Mouse (Mus musculus): ENCODE results near the gene Tsga10. TPM values are rescaled to one million over a fixed set of nuclear protein-coding genes. Genes with fewer than 3 reads are reported as not detected.

Gene Tsga10
- polyA plus RNA-seq, 1 experiment from 2014 or later, result 14.9 TPM

GRCm38 (mm10) chr1:37884451-37884850 is 18.2 kb upstream of the Tsga10 start:
- peaks cover 42% of the 10 kb centered on the region for H3K36me3 ChIP-seq (replicated peaks; ENCODE audit: control insufficient read depth, insufficient read depth)
- no peak overlapping the region for H3K4me2 ChIP-seq (replicated peaks)
- no peak overlapping the region for H3K4me3 ChIP-seq (replicated peaks; ENCODE audit: low read length)
- H3K27me3 ChIP-seq (ENCODE audit: control insufficient read depth, insufficient read depth, low read length), result no peaks in the 10 kb centered on the region
- H3K27ac ChIP-seq, result no peak overlapping the region
- DNase-seq (ENCODE audit: low spot score) (no peak), ATAC-seq (ENCODE audit: low FRiP score) (no peak)
- no peaks in the 10 kb centered on the region for H3K9me3 ChIP-seq (ENCODE audit: control insufficient read depth, low read length)
- no peak overlapping the region for H3K9ac ChIP-seq
- H3K4me1 ChIP-seq (replicated peaks; ENCODE audit: control insufficient read depth, insufficient read depth, low read length), result peaks cover 5% of the 10 kb centered on the region; the same call in 1 of the 2 replicates
- WGBS, result 90% methylated on average over 4 of the region's 4 CpGs

DNA sequence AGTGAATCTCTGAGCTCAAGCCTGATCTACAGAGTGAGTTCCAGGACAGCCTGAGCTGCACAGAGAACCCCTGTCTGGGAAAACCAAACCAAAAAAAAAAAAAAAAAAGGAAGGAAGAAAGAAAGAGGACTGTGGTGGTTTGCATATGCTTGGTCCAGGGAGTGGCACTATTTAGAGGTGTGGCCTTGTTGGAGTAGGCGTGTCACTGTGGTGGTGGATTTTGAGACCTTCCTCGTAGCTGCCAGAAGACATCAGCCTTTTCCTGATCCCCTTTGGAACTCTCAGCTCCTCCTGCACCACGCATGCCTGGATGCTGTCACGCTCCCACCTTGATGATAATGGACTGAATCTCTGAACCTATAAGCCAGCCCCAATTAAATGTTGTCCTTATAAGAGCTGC is 17.2 kb upstream of the Tsga10 start:
- Histone ChIP-seq H3K27ac (no peak overlapping the region), H3K9me3 (ENCODE audit: control insufficient read depth, low read length) (no peaks in the 10 kb centered on the region), H3K27me3 (ENCODE audit: control insufficient read depth, insufficient read depth, low read length) (no peaks in the 10 kb centered on the region), H3K4me3 (replicated peaks; ENCODE audit: low read length) (no peak overlapping the region), H3K4me2 (replicated peaks) (no peak overlapping the region), H3K36me3 (replicated peaks; ENCODE audit: control insufficient read depth, insufficient read depth) (peaks cover 52% of the 10 kb centered on the region), H3K4me1 (replicated peaks; ENCODE audit: control insufficient read depth, insufficient read depth, low read length) (no peaks in the 10 kb centered on the region), H3K9ac (no peak overlapping the region)
- ATAC-seq (ENCODE audit: low FRiP score) (no peak), DNase-seq (ENCODE audit: low spot score) (no peak)
- 92% methylated on average over 4 of the region's 4 CpGs for WGBS

DNA sequence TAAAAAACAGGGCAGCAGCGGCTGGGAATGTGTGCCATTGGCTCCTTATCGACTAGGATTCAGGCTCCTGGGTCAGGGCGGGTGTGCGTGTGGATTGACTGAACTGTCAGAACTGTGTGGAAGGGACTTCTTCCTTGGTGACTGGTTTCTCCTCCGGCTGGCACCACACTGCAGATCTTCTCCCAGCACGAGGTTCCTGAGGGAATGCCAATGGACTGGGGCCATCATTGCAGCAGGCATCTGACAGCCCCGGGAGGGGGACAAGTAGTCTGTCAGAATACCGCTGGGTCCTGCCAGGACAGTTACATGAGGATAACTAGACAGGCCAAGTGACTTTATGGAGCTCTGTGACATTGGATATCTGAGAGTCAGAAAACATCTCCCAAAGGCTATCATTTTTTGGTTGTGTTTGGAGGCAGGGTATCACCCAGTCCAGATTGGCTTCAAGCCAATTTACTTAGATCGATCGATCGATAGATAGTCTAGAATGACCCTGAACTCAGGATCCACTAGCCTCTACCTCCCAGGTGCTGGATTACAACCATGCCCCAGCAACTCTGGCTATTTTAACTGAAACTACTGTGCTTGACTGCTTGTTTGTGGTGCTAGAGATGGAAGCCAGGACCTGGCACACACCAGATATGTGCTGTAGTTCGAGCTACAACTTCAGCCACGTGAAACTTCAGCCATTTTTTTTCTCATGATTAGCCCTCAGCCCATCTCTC is 11.7 kb upstream of the Tsga10 start:
- no peak for ATAC-seq (ENCODE audit: low FRiP score)
- Histone ChIP-seq H3K27ac (no peak overlapping the region), H3K4me3 (replicated peaks; ENCODE audit: low read length) (no peak overlapping the region), H3K4me1 (replicated peaks; ENCODE audit: control insufficient read depth, insufficient read depth, low read length) (peaks cover 6% of the 10 kb centered on the region), H3K9ac (no peak overlapping the region), H3K36me3 (replicated peaks; ENCODE audit: control insufficient read depth, insufficient read depth) (peaks cover 81% of the 10 kb centered on the region), H3K27me3 (ENCODE audit: control insufficient read depth, insufficient read depth, low read length) (no peaks in the 10 kb centered on the region), H3K9me3 (ENCODE audit: control insufficient read depth, low read length) (0 out of 2 replicates have a peak, but pooled peaks cover 9% of the 10 kb centered on the region), H3K4me2 (replicated peaks) (no peak overlapping the region)
- WGBS, result 96% methylated on average over 13 of the region's 13 CpGs
- DNase-seq (ENCODE audit: low spot score), result no peak

DNA sequence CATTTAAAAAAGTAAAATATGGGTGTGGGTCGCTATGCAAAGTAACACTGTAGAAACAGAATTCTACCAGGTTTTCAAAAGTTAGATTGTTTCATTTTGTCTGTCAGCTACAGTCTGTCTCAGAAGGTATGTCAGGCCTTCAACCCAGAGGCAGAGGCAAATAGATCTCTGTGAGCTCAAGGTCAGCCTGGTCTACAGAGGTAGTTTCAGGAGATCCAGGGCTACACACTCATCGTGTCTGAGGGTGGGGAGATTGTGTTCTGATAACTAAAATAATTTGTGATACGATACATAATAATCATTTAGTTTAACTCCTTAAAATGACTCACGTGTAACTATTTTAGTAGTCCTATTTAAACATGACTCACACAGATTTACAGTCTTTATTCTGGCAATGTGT is 6.9 kb upstream of the Tsga10 start:
- ATAC-seq (ENCODE audit: low FRiP score), result no peak
- H3K4me3 ChIP-seq (replicated peaks; ENCODE audit: low read length), result no peak overlapping the region
- DNase-seq (ENCODE audit: low spot score), result no peak
- H3K4me1 ChIP-seq (replicated peaks; ENCODE audit: control insufficient read depth, insufficient read depth, low read length), result peaks cover 14% of the 10 kb centered on the region
- H3K9me3 ChIP-seq (ENCODE audit: control insufficient read depth, low read length), result 0 out of 2 replicates have a peak, but pooled peaks cover 9% of the 10 kb centered on the region
- H3K27ac ChIP-seq, result no peak overlapping the region
- H3K9ac ChIP-seq, result no peak overlapping the region
- WGBS, result 98% methylated on average over 4 of the region's 4 CpGs
- no peaks in the 10 kb centered on the region for H3K27me3 ChIP-seq (ENCODE audit: control insufficient read depth, insufficient read depth, low read length)
- peaks cover 34% of the 10 kb centered on the region for H3K36me3 ChIP-seq (replicated peaks; ENCODE audit: control insufficient read depth, insufficient read depth)
- H3K4me2 ChIP-seq (replicated peaks), result peak overlapping the region; percentile 81

DNA sequence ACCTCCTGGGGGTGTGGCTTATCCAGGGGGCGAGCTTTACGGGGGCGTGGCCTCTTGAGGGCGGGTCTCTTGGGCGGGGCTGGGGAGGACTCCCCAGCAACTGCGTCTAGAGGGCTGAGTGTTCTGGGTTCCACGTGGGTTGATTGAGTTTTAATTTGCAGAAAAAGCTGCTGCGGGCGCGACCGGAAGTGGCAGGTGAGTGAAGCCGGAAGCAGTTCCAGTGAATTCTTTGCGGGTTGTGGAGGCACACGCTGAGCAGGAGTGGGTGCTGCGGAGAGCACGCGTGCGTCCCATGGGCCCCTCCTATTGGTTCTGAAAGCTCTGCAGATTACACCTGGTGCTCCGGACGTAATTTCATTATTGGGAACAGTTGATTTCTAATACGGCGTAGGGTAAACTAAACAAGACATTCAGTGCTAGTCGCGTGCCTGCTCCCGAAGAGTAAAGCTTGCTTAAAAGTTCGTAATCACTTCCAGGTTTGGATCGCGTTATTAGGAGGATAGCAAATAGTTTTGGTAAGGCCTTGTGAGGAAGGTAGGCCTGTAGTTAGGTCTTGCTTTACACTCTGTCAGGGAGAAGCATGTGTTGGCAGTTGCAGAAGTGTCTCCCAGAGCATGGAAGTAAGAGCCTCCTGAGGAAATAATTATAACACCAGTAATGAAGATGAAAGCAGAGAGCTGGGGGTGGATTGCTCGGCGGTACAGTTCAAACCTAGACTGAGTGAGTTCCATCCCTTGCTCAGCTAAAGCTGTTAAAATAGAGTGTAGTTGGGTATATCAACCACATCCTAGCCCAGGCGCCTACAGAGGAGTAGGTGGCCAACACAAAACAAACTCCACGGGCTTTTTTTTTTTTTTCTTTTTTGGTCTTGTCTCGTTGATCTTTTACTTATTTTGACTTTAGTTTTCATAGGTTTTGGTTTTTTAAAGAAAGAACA is 6.2 kb upstream of the Tsga10 start:
- 0 out of 2 replicates have a peak, but pooled peaks cover 9% of the 10 kb centered on the region for H3K9me3 ChIP-seq (ENCODE audit: control insufficient read depth, low read length)
- H3K4me1 ChIP-seq (replicated peaks; ENCODE audit: control insufficient read depth, insufficient read depth, low read length), result peaks cover 14% of the 10 kb centered on the region
- peak overlapping the region; percentile 44 for H3K4me3 ChIP-seq (replicated peaks; ENCODE audit: low read length)
- peaks cover 27% of the 10 kb centered on the region for H3K36me3 ChIP-seq (replicated peaks; ENCODE audit: control insufficient read depth, insufficient read depth)
- peak overlapping the region; percentile 52 for H3K9ac ChIP-seq
- ATAC-seq (ENCODE audit: low FRiP score), result peak; percentile 92
- DNase-seq (ENCODE audit: low spot score), result peak; percentile 78
- no peaks in the 10 kb centered on the region for H3K27me3 ChIP-seq (ENCODE audit: control insufficient read depth, insufficient read depth, low read length)
- H3K27ac ChIP-seq, result peak overlapping the region; percentile 53
- WGBS, result 6% methylated on average over 33 of the region's 33 CpGs
- H3K4me2 ChIP-seq (replicated peaks), result peak overlapping the region; percentile 81

DNA sequence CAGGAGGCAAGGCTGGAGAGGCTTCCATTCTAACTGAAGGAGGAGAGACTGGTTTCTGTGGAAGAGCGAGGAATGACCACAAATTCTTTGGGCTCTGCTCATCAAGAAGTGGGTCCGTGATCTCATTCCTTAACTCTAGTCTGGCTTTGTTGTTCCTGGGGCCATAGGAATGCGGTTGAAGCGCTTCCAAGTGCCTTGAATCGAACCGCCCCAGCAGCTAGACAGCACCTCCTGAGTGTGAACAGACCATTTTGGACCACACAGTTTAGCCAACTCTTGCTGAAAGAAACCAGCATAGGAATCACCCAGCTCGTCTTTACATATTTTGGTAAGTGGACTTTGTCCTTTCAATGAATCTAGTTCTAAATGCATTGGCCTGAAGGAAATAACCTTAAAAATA is 5.5 kb upstream of the Tsga10 start, which contains the start of gene Lipt1:
Gene Lipt1 (plus strand): TSS at position 35 of the 400 bp plus-strand sequence.
- DNase-seq (ENCODE audit: low spot score) (no peak), ATAC-seq (ENCODE audit: low FRiP score) (peak; percentile 57; the same call in 1 of the 2 replicates)
- no peaks in the 10 kb centered on the region for H3K27me3 ChIP-seq (ENCODE audit: control insufficient read depth, insufficient read depth, low read length)
- H3K9me3 ChIP-seq (ENCODE audit: control insufficient read depth, low read length), result 0 out of 2 replicates have a peak, but pooled peaks cover 9% of the 10 kb centered on the region
- 9% methylated on average over 7 of the region's 7 CpGs for WGBS
- peak within 1 kb of the TSS; percentile 44 for H3K4me3 ChIP-seq (replicated peaks; ENCODE audit: low read length)
- H3K4me2 ChIP-seq (replicated peaks), result peak within 1 kb of the TSS; percentile 81
- H3K4me1 ChIP-seq (replicated peaks; ENCODE audit: control insufficient read depth, insufficient read depth, low read length), result peaks cover 14% of the 10 kb centered on the region
- peak within 1 kb of the TSS; percentile 53 for H3K27ac ChIP-seq
- H3K36me3 ChIP-seq (replicated peaks; ENCODE audit: control insufficient read depth, insufficient read depth), result peaks cover 20% of the 10 kb centered on the region
- peak within 1 kb of the TSS; percentile 52 for H3K9ac ChIP-seq

DNA sequence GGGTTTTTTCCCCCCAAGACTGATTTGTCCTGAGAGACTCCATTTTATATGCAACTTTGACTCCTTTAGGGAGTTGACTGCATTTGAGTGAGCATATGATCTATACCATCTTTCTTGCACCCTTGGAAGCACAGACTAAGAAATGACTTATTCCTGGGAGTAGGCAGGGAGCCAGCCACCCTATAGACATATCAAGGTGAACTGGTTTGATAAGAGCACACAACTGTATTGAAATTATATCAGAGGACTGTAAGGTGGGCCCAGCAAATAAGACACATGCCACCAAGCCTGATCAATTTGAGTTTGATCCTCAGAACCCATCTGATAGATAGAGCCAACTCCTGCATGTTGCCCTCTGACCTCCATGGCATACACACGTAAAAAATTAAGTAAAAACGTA is 3.1 kb upstream of the Tsga10 start:
- DNase-seq (ENCODE audit: low spot score), result no peak

DNA sequence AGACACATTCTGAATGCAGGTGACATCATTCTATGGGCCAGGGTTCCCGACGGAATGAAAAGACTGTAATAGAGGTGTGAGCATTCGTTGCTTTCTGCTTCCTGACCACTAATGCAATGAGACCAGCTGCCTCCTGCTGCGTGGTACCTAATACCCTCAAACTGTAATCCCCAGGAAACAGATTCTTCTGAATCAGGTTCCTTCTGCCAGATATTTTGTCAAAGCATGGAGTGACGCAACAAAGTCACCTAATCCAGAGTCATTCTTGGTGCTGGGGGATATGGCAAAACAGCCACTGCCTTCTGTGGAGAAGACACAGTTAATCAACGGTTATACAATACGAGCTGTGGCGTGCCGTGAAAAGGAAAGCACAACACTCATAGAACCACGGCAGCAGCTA is 2.4 kb upstream of the Tsga10 start:
- no peaks in the 10 kb centered on the region for H3K9me3 ChIP-seq (ENCODE audit: control insufficient read depth, low read length)
- whole genome bisulfite sequencing, result 68% methylated on average over 10 of the region's 10 CpGs
- ATAC-seq (ENCODE audit: low FRiP score) (no peak), DNase-seq (ENCODE audit: low spot score) (no peak)
- H3K9ac ChIP-seq, result no peak overlapping the region
- H3K4me2 ChIP-seq (replicated peaks), result no peak overlapping the region
- no peak overlapping the region for H3K27ac ChIP-seq
- no peaks in the 10 kb centered on the region for H3K36me3 ChIP-seq (replicated peaks; ENCODE audit: control insufficient read depth, insufficient read depth)
- peaks cover 14% of the 10 kb centered on the region for H3K4me1 ChIP-seq (replicated peaks; ENCODE audit: control insufficient read depth, insufficient read depth, low read length)
- no peaks in the 10 kb centered on the region for H3K27me3 ChIP-seq (ENCODE audit: control insufficient read depth, insufficient read depth, low read length)
- no peak overlapping the region for H3K4me3 ChIP-seq (replicated peaks; ENCODE audit: low read length)

More for the DNA sequence above, 3.1 kb upstream of the Tsga10 start:
- no peak overlapping the region for H3K27ac ChIP-seq
- no peak overlapping the region for H3K9ac ChIP-seq
- peaks cover 14% of the 10 kb centered on the region for H3K4me1 ChIP-seq (replicated peaks; ENCODE audit: control insufficient read depth, insufficient read depth, low read length)
- H3K9me3 ChIP-seq (ENCODE audit: control insufficient read depth, low read length), result no peaks in the 10 kb centered on the region
- H3K4me2 ChIP-seq (replicated peaks), result no peak overlapping the region
- 59% methylated on average over 2 of the region's 2 CpGs for WGBS
- ATAC-seq (ENCODE audit: low FRiP score), result no peak
- H3K27me3 ChIP-seq (ENCODE audit: control insufficient read depth, insufficient read depth, low read length), result no peaks in the 10 kb centered on the region
- H3K4me3 ChIP-seq (replicated peaks; ENCODE audit: low read length), result no peak overlapping the region
- H3K36me3 ChIP-seq (replicated peaks; ENCODE audit: control insufficient read depth, insufficient read depth), result no peaks in the 10 kb centered on the region

DNA sequence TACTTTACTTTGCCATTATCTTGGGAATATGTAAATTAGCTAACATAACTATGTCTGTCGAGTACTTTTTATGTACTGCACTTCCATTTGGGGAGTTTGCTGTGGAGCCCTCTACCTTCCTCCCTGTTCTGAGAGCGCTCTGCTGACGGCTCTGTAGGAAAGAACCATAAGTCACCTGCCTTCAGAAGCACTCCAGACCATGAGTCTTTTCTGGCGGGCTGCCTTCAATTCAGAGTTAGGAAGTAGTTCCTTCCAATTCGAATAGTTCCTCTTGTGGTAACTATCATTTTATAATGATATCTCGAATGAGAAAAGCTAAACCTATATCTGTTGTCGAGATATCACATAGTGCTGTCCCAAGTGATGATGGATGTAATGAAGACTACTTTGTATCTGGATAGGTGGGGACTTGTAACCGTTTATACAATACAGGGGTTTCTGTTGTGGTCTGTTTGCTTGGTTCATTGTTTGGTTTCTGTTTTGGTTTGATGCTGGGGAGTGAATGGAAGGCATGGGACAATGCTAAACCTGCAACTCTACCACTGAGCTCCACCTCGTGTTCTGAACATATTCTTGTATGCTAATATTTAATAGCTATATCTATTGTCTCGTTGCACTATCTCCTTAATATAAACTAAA is 1.6 kb upstream of the Tsga10 start:
- H3K9me3 ChIP-seq (ENCODE audit: control insufficient read depth, low read length), result no peaks in the 10 kb centered on the region
- no peaks in the 10 kb centered on the region for H3K27me3 ChIP-seq (ENCODE audit: control insufficient read depth, insufficient read depth, low read length)
- peaks cover 7% of the 10 kb centered on the region for H3K4me1 ChIP-seq (replicated peaks; ENCODE audit: control insufficient read depth, insufficient read depth, low read length)
- no peak overlapping the region for H3K4me3 ChIP-seq (replicated peaks; ENCODE audit: low read length)
- no peaks in the 10 kb centered on the region for H3K36me3 ChIP-seq (replicated peaks; ENCODE audit: control insufficient read depth, insufficient read depth)
- no peak overlapping the region for H3K4me2 ChIP-seq (replicated peaks)
- 69% methylated on average over 10 of the region's 10 CpGs for WGBS
- H3K9ac ChIP-seq, result no peak overlapping the region
- DNase-seq (ENCODE audit: low spot score), result no peak
- H3K27ac ChIP-seq, result no peak overlapping the region
- no peak for ATAC-seq (ENCODE audit: low FRiP score)

Data from hindbrain, embryonic 14.5 days (tissue).